Mouse (Mus musculus) testis, postnatal 10 days (tissue): ENCODE results near the gene Mgat5.

Experiments used
- DNase-seq: peaks from one replicate; pipeline ENCODE4 v3.0.0; 2021; ENCODE audit warnings: low spot score

The Mgat5 gene

GRCm38 (mm10) chr1:127259669-127260068 lies 54.9 kb downstream of the Mgat5 start:
- no peak for DNase-seq

GRCm38 (mm10) chr1:127260969-127261368 lies 56.2 kb downstream of the Mgat5 start:
- DNase-seq, result no peak

- DNase-seq, result no peak
Observed at GRCm38 (mm10) chr1:127262170-127262837, 57.5 kb downstream of the Mgat5 start.

DNA sequence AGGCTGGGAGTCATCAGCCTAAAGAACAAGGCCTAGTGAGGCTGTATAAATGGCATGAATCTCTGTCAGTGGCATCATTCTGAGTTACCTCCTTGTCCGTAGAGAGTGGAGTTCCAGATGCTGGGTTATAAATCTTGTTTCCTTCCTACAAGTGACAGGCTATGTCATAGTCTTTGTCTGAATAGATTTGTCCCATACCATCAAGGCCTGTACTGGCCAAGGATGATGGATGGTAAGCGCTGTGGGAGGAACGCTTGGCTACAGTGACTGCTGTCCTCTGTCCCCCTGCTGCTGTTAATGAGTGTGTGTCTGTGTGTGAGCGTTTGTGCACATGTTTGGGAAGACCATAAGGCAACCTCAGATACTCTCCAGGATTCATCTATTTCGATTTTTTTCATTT lies 63.2 kb downstream of the Mgat5 start:
- DNase-seq, result no peak

DNA sequence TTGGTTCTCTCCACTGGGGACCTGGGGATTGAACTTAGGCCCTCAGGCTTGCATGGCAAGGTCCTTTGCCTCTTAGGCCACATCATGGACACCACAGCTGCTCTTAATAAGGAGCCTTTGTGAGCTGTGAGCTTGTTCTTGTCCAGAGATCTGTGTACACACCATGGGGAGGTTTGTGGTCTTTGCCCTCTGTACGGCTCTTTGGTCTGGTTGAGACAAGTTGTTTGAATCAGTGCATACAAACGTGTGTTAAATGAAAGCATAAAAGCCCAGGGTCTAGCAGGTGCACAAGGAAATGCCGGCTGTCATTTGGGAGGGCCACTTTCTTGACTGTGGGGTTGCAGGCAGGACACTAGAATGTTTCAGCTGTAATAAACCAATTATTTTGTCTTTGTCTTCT lies 64.5 kb downstream of the Mgat5 start:
- no peak for DNase-seq

GRCm38 (mm10) chr1:127270273-127271020 lies 65.6 kb downstream of the Mgat5 start:
- no peak for DNase-seq

DNA sequence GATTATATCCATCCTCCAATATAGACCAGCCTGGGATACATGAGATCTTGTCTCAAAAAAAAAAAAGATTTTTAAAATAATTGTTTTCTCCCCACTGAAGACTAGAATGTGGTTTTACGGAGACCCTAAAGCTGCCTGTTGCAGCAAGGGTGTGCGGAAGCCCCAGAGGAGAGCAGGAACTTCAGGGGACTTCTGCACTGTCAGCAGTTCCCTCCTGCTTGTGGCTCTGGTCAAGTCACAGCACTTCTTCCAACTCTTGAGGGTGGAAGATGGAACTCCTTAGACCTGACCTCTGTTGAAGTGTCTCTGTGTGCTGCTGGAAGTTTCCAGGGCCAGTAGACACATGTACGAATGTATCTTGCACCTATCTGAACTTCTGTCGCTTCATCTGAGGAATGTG lies 66.3 kb downstream of the Mgat5 start:
- no peak for DNase-seq

DNA sequence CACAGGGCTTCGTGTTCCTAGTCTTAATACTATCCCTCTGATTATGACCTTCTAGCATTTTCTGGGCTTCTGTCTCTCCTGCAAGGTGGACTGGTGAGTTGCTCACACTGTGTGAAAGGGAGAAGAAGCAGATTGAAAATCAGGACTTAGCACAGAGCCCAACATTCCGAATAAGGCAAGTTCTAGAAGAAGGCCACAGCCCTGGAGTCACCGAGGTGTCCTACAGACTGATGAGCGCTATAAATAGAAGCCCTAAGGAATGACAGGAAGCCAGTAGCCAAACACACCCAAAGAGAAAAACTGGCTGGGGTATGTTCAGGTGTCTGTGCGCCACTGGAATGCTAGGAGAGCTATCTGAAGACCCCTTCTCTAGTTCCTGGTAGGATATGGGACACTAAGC lies 68.5 kb downstream of the Mgat5 start:
- no peak for DNase-seq

DNA sequence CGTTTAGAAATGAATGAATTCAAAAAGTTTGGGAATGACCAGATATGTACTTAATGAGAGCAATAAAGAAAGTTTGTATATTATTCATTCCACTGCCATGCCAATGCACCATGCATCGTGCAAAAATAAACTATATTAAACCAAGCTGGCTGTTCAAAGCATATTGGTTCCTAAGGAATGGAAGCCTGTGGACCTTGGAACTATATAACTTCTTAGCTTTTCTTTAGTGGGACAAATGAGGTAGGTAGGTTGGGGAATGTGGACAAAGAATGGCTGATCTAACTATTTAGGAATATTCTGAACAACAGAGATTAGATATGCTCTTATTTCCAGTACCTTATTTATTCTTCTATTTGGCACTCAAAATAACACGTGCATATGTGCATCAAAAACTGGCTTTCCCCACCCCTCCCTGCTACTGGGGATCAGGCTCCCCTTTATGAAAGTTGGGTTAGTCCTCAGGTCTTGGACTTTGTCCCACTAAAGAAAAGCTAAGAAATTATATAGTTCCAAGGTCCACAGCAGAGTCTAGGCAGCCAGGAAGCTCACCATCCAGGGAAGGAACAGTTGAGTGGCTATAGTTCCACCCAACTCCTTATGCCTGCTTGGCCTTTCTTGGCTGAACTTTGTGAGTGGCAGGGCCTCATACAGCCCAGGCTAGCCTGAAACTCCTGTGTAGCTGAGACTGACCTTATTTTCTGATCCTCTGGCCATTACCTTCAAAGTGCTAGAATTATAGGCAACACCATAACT lies 70.9 kb downstream of the Mgat5 start:
- no peak for DNase-seq

- no peak for DNase-seq
Observed at GRCm38 (mm10) chr1:127278067-127278466, 73.3 kb downstream of the Mgat5 start.

GRCm38 (mm10) chr1:127280256-127280655 lies 75.4 kb downstream of the Mgat5 start:
- peak; percentile 63 for DNase-seq

DNA sequence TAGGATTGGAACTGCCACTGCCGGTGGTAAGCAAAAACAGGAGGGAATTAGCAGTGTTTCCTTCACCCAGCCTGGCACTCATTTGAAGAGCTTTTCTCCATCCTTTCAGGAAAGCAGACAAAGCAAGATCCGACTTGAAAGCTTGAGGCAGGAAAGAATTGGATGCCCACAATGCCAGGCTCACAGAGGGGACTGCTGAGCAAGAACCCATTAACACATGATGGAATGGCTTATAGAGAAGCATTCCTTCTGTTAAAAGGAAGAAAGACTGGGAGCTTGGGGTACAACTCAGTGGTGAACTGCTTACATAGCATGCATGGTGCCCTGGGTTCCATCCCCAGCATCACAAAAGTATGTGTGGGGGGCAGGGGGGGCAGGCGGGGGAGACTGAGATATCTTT lies 80.2 kb downstream of the Mgat5 start:
- no peak for DNase-seq

DNA sequence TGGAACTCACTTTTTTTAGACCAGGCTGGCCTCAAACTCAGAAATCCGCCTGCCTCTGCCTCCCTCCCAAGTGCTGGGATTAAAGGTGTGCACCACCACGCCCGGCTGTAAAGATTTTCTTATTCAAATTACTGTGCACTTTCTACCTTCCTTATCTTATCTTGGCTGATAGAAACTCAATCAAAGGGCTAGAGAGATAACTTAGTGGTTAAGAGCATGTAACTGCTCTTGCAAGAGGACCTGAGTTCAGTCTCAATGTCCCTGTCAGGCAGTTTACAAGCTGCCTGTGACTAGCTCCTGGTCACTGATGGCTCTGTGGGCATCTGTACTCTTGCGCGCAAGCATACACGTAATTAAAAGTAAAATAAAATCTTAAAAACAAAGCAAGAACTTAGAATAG lies 82.7 kb downstream of the Mgat5 start:
- DNase-seq, result no peak

GRCm38 (mm10) chr1:127290879-127291278 lies 86.1 kb downstream of the Mgat5 start:
- DNase-seq, result no peak

DNA sequence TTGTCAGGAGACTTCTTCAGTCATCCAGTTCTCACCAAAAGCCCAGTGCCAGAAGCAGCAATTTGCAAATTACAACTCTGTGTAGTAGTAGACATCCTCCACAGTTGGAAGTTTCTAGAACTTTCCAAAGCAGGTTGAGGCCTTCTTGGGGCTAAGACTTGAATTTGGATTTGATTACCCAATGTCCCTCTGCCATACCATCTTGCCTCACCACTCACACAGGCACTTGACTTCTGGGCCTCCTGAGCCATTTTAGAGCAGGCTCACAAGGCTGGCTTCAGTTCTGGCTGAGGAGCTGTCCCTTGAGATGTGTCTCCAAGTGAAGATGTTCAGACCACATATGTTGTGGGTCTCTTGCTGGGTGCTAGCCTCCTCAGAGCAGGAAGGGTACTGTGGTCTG lies 86.9 kb downstream of the Mgat5 start:
- no peak for DNase-seq

- DNase-seq, result no peak
Observed at GRCm38 (mm10) chr1:127293286-127293685, 88.5 kb downstream of the Mgat5 start.

DNA sequence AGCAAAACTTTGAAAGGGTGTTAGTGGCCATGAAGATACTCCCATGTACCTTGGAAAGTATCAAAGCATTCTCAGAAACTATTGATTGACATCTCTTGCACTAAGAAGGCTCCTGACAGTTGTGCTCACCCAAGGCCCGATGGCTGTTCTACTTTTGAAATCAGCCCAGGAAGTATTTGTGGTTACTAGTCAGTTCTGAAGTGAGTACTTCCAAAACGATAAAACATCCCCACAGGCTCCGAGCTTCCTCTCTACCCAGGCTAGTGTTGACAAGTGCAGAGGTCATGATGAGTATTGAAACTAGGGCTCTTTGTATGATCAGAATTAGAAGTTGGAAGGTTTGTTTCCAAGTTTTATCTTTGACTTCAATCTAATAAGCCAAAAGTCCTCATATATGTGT lies 92.0 kb downstream of the Mgat5 start:
- no peak for DNase-seq

- DNase-seq, result no peak
Observed at GRCm38 (mm10) chr1:127299774-127300173, 95.0 kb downstream of the Mgat5 start.

GRCm38 (mm10) chr1:127301038-127301437 lies 96.2 kb downstream of the Mgat5 start:
- no peak for DNase-seq

GRCm38 (mm10) chr1:127302620-127303019 lies 97.8 kb downstream of the Mgat5 start:
- no peak for DNase-seq

GRCm38 (mm10) chr1:127303791-127304190 lies 99.0 kb downstream of the Mgat5 start:
- no peak for DNase-seq

- DNase-seq, result no peak
Observed at GRCm38 (mm10) chr1:127304281-127304680, 99.5 kb downstream of the Mgat5 start.

DNA sequence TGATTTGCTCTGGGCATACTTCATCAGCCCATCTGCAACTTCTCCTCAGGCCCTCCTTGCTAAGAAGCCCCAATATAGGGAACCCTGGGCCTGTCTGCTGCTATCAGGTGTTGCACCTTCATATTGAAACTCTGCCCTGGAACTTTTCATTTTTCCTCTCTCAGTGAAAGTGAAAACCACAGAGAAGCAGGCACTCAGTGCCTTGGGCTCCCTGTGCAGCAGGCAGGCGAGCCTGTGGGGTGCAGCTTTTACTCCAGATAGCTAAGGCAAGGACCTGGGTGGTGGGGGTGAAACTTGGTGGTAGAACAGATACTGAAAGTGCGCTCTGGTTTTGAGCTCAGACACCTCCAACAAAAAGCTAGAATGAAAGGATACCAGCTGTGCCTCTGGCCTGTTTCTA lies 100.8 kb downstream of the Mgat5 start:
- DNase-seq, result no peak
